Mouse (Mus musculus) embryo, embryonic 10 days (tissue): Measurements from ENCODE around the gene B3gnt6.
"Not testable (repeated sequence)": the region's sequence is repeated elsewhere in the genome, so short reads cannot be mapped to it uniquely, and the experiment has no call there.

Experiments
- DNase-seq: peaks from one replicate; pipeline ENCODE4 v3.0.0-alpha.2; 2015; ENCODE audit warnings: low spot score

The B3gnt6 gene

DNA sequence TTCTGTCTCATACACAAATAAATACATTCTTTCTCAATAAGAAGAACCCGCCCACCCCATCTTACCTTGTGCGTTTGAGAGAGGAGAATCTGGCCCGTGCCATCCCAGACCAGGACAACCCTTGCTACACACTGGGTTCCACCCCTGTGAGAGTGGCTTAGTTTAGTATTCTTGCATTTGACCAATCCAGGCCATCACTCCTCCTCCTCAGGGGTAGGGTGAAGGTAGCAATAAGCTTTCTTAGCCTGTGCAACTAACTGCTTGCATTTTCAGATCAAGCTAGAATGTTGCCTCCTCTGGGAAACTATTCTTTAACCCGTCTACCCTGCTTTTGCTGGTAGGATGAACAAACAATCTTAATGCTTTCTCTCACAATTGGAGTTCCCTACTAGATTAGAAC is at the start of gene B3gnt6:
TSS of gene B3gnt6 (minus strand) at position 101 of the 400 bp plus-strand sequence.
- no peak for DNase-seq

DNA sequence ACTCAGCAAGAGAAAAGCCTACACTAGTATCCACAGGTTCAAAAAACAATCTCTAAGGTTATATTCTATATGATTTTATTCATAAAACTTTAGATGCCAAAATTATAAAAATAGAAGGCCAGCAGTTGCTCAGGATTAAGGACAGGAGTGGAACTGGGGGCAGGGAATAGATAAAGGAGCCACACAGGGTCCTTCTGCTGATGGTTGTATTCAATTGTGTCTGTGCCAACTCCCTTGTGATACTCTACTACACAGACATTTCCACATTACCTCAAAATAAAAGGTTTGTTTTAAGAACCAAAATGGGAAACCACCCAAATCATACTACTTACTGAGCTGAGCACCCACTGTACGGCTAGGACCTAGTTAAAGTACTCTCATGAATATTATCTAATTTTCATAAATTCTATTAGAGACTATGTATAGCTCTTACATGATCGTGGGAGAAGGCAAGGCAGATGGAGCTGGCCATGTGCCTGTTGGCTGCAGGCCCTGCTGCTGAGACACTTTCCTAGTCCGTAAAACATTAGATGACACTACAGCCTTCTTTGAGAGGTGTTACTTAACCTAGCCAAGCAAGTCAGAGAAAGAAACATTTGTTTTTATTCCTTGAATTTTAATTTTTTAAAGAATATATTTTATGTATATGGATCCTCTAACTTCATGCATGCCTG is 37.5 kb upstream of the B3gnt6 start:
- DNase-seq = no peak

- DNase-seq = no peak
Measured at GRCm38 (mm10) chr7:98223796-98224195, 24.5 kb upstream of the B3gnt6 start.

DNA sequence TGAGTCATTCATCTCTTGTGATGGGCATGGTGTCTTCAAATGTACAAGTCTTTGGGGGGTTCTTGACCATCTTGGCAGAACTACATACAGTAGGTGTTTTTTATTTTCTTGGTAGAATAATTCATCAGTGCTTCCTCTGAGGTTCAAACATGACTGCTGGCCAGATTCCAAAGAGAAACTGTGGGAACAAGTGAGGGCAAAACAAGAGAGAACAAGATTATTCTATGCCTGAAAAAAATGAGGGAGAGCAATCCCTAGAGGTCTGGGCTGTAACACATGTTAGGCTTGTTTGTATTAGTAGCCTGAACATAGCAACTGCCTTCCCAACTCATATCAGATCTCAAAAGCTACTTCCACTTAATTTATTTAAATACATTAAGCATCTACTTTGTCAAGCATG is 17.4 kb upstream of the B3gnt6 start:
- no peak for DNase-seq

- no peak for DNase-seq
Measured at GRCm38 (mm10) chr7:98202946-98203345, 3.7 kb upstream of the B3gnt6 start.

- DNase-seq = no peak
Measured at GRCm38 (mm10) chr7:98201493-98202028, 2.3 kb upstream of the B3gnt6 start.

DNA sequence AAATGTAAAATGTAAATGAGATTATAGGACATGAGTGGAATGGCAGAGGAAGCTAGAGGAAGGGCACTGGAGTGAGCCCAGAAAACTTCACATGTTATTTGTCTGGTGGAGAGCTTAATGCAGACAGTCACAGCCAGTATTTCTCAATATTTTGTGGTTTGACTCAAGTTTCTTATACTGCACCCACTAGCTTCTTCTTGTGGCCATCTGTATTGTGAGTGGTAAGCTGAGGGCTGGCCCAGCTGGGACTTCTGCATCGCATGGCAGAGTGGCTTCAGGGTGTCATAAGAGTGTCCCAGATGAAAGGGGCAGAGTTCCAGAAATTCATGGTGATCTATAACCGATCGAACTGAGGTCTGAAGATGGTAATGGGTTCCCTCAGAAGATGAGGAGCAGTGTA is 1.1 kb upstream of the B3gnt6 start:
- no peak for DNase-seq

- DNase-seq = peak; percentile 71
Measured at GRCm38 (mm10) chr7:98195151-98195801, 4.0 kb downstream of the B3gnt6 start.

DNA sequence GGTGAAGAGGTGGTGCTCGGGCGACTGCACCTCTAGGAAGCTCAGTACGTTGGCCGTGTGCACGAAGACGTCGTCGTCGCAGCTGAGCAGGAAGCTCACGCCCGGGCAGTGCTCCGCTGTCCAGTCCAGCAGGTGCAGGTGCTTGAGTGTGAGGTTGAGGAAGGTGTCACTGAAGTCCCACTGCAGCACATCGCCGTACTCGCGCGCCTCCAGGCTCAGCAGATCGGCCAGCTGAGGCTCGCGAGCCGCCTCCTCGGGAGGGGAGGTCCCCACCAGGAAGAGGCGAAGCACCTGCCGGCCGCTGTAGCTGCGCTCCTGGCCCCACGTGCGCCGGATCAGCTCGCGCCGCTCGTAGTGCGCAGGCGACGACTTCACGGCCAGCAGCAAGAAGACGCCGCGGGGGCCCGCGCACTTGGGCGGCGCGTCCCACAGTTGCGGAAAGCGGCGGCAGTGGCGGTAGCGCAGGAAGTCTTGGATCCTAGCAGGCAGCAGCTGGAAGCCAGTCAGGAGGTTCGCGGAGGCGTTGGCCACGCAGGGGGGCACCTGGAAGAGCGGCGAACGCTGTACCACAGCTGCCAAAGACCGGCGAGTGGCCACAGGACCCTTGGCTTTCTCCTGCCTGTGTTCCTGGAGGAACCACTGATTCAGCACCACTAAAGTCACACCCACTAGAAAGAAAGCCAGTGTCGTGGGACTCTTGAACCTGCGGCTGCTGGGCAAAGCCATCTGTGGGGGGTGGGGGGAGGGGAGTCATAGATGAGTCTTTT is 5.1 kb downstream of the B3gnt6 start:
- DNase-seq = peak; percentile 34

GRCm38 (mm10) chr7:98193515-98194025 is 5.7 kb downstream of the B3gnt6 start:
- DNase-seq = peak; percentile 63

DNA sequence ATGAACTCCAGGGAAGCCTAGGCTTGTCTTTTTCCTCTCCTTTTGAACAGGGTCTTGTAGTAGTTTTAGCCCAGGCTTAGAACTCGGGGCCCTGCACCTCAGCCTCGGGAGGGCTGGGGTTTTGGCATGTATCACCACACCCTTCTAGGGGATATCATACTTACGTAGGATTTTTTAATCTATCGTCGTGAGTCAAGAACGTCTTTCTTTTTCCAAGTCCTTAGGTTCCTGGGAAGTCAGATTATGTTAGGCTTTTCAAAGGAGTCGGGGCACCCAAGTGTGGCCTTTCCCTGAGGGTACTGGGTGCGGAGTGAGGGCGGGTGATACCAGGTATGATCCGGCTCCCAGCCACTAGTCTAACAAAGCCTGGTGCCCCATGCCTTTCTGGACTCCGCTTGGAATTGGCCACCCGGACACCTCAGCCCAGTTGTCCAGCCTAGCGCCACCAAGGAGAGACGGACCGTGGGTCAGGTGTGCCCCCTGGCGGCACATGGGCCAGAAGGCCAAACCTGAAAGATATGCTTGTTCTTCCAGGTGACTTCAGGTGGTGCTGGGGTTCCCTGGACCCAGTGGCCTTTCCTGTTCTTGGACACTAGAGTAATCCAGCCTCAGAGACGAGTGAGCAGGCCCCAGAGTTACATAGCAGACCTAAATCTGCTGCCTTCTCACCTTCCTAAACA is 7.6 kb downstream of the B3gnt6 start:
- peak; percentile 59 for DNase-seq

- no peak for DNase-seq
Measured at GRCm38 (mm10) chr7:98190578-98190977, 8.7 kb downstream of the B3gnt6 start.

DNA sequence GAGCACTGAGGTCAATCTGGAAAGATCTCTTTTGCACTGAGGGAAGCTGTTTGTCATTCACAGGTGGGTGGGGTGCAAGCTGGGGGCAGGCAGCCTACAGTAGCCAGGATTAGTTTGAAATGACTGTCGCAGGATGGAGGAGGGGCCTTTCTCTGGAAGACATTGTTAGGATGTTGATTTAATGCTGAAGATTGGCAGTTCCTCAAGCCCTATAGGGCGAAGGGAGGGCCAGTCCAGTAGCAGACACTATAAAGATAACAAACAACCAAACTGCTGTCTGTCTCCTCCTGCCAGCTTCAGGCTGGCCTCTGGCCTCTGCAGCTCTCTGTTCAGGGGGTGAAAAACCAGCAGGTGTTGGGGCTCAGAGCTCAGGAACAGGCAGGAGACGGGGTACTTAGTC is 9.5 kb downstream of the B3gnt6 start:
- no peak for DNase-seq

DNA sequence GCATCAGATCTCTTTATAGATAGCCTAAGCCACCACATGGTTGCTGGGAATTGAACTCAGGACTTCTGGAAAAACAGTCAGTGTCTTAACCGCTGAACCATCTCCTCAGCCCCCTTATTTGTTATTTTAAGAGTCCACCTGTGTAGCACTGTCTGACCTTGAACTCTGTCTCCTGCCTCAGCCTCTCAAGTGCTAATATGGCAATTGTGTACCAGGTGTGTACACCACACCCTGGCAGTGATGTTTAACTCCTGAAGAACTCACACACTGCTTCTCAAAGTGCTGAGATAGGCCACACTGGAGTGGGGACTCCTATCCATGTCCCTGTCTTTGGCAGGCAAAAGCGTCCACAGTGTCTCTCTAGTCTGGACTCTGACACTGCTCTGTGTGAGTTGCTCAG is 10.6 kb downstream of the B3gnt6 start:
- DNase-seq = no peak

DNA sequence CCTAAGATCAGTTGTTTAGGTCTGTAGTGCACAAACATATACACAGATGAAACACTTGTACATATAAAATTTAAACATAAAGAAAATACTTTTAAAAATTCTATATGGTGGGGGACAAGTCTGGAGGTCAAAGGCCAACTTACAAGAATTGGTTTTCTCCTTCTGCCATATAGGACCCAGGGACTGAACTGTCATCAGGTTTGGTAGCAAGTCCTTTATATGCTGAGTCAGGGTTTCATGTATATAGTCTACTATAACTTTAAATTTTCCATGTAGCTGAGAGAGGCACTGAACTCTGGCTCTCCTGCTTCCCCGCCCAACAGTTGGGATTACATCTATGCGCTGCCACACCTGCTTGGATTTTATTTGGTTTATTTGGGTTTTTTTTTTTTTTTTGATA is 11.0 kb downstream of the B3gnt6 start:
- no peak for DNase-seq

- DNase-seq = not testable (repeated sequence)
Measured at GRCm38 (mm10) chr7:98187332-98187731, 11.9 kb downstream of the B3gnt6 start.

DNA sequence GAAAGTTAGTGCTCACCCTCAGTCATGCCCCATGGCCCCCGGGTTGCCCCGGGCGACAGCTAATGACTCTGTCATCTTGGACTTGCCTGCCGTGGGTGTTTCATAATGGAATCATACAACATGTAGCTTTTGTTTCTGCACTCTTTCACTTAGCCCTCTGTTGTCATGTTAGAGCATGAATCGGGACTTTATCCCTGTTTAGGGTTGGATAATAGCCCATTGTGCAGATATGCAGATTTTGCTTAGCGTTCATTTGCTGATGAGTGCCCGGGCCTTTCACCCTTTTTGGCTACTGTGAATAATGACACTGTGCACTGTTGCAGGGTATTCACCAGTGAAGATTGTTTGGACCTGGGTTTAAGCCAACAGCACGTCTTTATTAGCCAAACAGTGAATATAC is 12.6 kb downstream of the B3gnt6 start:
- DNase-seq = no peak

DNA sequence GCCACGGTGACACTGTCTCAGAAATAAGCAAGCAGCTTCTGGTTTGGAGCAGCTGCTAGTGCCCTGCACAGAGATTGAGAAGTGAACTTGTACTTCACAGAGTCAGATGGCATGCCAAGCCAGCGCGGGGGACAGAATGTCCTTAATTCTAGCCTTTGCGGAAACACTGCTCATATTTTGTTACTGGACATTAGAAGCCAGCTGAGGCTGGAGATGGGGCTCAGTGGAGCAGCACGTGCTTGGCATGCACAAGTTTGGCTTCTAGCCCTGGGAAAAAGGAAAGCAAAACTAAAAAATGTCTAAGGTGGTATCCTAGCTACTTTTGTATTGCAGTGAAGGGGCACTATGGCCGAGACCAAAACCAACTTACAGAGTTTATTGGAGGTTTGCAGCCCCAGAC is 14.0 kb downstream of the B3gnt6 start:
- DNase-seq = no peak

- DNase-seq = no peak
Measured at GRCm38 (mm10) chr7:98178560-98179231, 20.6 kb downstream of the B3gnt6 start.

DNA sequence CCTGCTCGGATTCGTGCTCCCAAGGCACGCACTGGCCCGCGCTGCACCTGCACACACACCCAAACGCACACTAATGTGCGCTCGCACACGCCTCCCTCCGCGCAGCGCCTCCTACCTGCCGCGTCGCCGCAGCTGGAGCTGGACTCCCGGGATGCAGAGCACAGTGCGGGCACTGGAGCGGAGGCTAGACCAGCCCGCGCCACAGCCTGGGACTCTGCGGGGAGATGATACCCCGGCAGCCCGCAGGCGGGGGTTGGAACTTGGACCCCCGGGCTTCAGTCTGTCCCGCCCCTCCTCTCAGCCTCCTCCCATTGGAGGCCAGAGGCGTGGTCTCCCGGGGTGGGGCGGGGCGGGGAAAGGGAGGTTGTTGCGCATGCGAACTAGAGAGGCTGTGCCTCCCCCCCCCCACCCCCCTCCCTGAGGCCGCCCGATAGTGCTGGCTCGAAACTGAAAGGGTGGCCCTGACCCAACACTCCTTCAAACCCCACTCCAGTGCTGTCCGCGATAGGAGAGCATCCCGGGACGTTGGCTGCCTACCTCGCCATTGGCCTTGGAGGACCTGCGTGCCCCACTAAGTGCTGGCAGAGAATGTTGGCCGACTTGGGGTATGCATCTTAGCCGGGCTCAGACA is 21.2 kb downstream of the B3gnt6 start, which contains the start of gene Capn5:
TSS of gene Capn5 (minus strand) at position 346 of the 631 bp plus-strand sequence.
- DNase-seq = peak; percentile 74

- no peak for DNase-seq
Measured at GRCm38 (mm10) chr7:98177566-98177928, 21.7 kb downstream of the B3gnt6 start.
